Mouse (Mus musculus) spleen, adult 2 months (tissue): Measurements from ENCODE around the gene Nsl1.

Experiments
- CTCF ChIP-seq: fragments of 200-500 bp; IDR thresholded peaks from 2 replicates; pipeline ENCODE4 v1.5.1; 2011; ENCODE audit warnings: mild to moderate bottlenecking, inconsistent platforms; ENCODE audit not compliant: insufficient read depth, insufficient read length, insufficient replicate concordance; ENCODE audit errors: extremely low read depth
- POLR2A ChIP-seq: fragments of 200-500 bp; IDR thresholded peaks from 2 replicates; pipeline ENCODE4 v1.6.1; 2011; ENCODE audit warnings: low read depth, low read length, inconsistent platforms

- TF ChIP-seq CTCF (no peak), POLR2A (no peak)
Measured at GRCm38 (mm10) chr1:191135406-191135805, 72.6 kb downstream of the Nsl1 start.
